Mouse (Mus musculus) cortical plate, adult 2 months (tissue): ENCODE measurements around the gene Cdc20b.

Source experiments
- CTCF ChIP-seq: fragments of 200-500 bp; IDR thresholded peaks from 2 replicates; pipeline ENCODE4 v1.5.1; 2011; ENCODE audit warnings: mild to moderate bottlenecking, control low read depth, low read length; ENCODE audit not compliant: insufficient read depth; ENCODE audit errors: extremely low read depth
- POLR2A ChIP-seq: fragments of 200-500 bp; IDR thresholded peaks from 2 replicates; pipeline ENCODE4 v1.6.1; 2011; ENCODE audit warnings: mild to moderate bottlenecking, low read length, control low read depth; ENCODE audit not compliant: insufficient read depth; ENCODE audit errors: extremely low read depth

DNA sequence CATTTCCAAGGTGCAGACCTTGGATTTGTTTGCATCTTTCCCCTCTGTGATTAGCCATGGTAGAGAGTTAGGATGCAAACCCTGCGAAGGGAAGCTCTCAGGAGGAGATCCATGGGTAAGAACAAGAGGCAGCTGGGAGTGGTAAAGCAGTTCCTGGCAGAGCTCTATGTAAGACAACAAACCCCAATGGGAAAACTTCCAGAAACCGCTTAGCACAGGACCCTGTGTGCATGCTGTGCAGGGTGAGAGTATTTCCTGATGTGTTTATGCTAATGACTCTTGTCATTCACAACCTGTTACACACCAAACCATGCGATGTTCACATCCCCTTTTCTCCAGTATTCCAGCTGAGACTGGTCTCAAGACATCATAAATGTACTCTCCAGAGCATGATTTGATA is 62.1 kb downstream of the Cdc20b start:
- TF ChIP-seq CTCF (no peak), POLR2A (no peak)
